Mouse (Mus musculus): ENCODE data around the gene Mvb12b. TPM values are rescaled to one million over a fixed set of nuclear protein-coding genes. Genes with fewer than 3 reads are reported as not detected.

Gene Mvb12b
- total and polyA plus RNA-seq, 3 experiments = 22.8 to 23.3 TPM; not detected in 1

DNA sequence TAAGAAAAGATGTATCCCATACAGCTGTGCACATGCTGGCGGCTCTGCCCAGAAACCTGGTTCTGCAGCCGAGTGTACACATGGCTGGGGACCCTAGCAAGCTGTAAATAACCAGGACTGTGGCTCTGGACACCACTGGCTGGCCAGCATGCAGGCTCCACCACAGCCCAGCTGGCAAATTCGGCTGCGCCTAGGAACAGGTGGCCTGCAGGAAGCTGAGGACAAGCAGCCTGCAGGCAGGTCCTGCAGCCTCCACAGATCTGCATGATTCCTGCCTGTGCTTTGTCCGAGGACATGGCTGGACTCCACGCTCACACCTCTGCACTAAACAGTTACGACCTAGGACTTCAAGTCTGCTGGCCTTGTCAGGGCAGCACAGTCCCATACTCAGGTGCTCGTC, 172.8 kb downstream of the Mvb12b start:
- Histone ChIP-seq H3K79me2 (ENCODE audit: control insufficient read depth, insufficient read depth, low read length, poor library complexity) (no peaks in the 10 kb centered on the region), H3K4me3 (ENCODE audit: control insufficient read depth in 1 of 2, insufficient read depth in 1 of 2, low read depth in 2 of 2, low read length in 2 of 2) (no peak overlapping the region), H3K27ac (ENCODE audit: control insufficient read depth, low read depth, low read length) (no peak overlapping the region), H3K27me3 (ENCODE audit: control insufficient read depth in 1 of 2, insufficient read depth in 2 of 2, low read length in 2 of 2) (peaks cover 5 to 14% of the 10 kb centered on the region in 2 experiments), H3K36me3 (ENCODE audit: control insufficient read depth in 1 of 2, insufficient read depth in 2 of 2, low read length in 2 of 2) (peaks cover 0 to 5% of the 10 kb centered on the region in 2 experiments; a peak in 2 of 4 replicates), H3K4me1 (ENCODE audit: control insufficient read depth in 1 of 2, insufficient read depth in 2 of 2, low read length in 2 of 2) (no peaks in the 10 kb centered on the region; a peak in 2 of 4 replicates), H3K9me3 (replicated peaks; ENCODE audit: insufficient read depth, low read length) (no peaks in the 10 kb centered on the region), H3K9ac (ENCODE audit: control insufficient read depth, low read depth, low read length, poor library complexity, severe bottlenecking) (no peak overlapping the region)
- TF ChIP-seq UBTF (IDR thresholded peaks at IDR 0.05; ENCODE audit: borderline replicate concordance, insufficient read depth, low read depth, low read length) = no peak
- TF ChIP-seq MYB (IDR thresholded peaks at IDR 0.05; ENCODE audit: low read depth, low read length) = no peak
- TF ChIP-seq KAT2A (conservative IDR thresholded peaks at IDR 0.05; ENCODE audit: low read depth, low read length) = no peak
- no peak for TF ChIP-seq GATA1 (IDR thresholded peaks at IDR 0.05; ENCODE audit: low read depth, low read length)
- TF ChIP-seq ZNF384 (IDR thresholded peaks at IDR 0.05; ENCODE audit: low read depth, low read length) = no peak
- TF ChIP-seq E2F4 (IDR thresholded peaks at IDR 0.05; ENCODE audit: borderline replicate concordance, low read depth, low read length) = no peak
- no peak for TF ChIP-seq GABPA (IDR thresholded peaks at IDR 0.05; ENCODE audit: low read depth, low read length)
- no peak for TF ChIP-seq NELFE (IDR thresholded peaks at IDR 0.05; ENCODE audit: low read depth, low read length)
- DNase-seq (ENCODE audit: low read depth, low spot score) = no peak

DNA sequence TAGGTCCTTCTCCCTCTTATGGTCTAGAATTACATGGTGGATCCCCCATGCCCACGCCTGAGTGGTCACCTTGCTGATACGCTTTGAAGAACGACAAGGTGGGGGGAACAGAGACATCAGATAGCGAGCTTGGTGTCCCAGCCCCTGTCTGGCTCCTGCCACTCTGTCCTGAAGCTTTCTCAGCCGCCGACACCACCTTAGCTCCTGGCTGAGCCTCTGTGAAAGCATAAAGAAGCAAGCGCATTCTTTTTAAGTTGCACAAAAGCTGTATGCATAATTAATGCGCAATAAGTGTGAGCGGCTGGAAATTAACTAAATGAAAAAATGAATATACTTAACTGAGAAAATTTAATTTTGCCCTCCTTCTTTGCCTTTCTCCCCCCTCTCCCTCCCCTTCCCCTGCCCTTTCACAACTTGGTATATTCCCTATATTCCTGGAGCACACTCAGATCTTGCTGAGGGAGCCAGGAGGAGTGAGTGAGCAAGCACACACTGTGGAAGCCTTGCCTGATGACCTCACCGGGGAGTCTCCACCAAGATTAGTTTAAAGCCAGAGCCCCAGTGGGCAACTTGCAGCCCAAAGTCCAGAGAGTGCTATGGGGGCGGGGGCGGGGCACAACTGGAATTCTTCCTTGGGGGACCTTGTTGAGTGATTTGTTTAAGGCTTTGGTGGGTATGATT, 174.0 kb downstream of the Mvb12b start:
- H3K27ac ChIP-seq (ENCODE audit: control insufficient read depth, low read depth, low read length) = no peak overlapping the region
- H3K36me3 ChIP-seq (ENCODE audit: control insufficient read depth in 1 of 2, insufficient read depth in 2 of 2, low read length in 2 of 2) = peaks cover 0 to 5% of the 10 kb centered on the region in 2 experiments; a peak in 2 of 4 replicates
- no peak overlapping the region for H3K4me3 ChIP-seq (ENCODE audit: control insufficient read depth in 1 of 2, insufficient read depth in 1 of 2, low read depth in 2 of 2, low read length in 2 of 2)
- H3K9ac ChIP-seq (ENCODE audit: control insufficient read depth, low read depth, low read length, poor library complexity, severe bottlenecking) = no peak overlapping the region
- TF ChIP-seq TBP (IDR thresholded peaks at IDR 0.05; ENCODE audit: low read depth, low read length) (no peak), CTCF (IDR thresholded peaks at IDR 0.05 in 2 of 3, conservative IDR thresholded peaks at IDR 0.05 in 1 of 3; ENCODE audit: control insufficient read depth in 1 of 3, insufficient read depth in 1 of 3, low read depth in 2 of 3, low read length in 3 of 3, poor library complexity in 1 of 3, severe bottlenecking in 1 of 3) (no peak), MXI1 (IDR thresholded peaks at IDR 0.05; ENCODE audit: low read depth, low read length) (no peak), NELFE (IDR thresholded peaks at IDR 0.05; ENCODE audit: low read depth, low read length) (no peak), ZNF384 (IDR thresholded peaks at IDR 0.05; ENCODE audit: low read depth, low read length) (no peak), TAL1 (IDR thresholded peaks at IDR 0.05; ENCODE audit: low read length) (no peak), MAX (IDR thresholded peaks at IDR 0.05; ENCODE audit: low read length) (no peak), MEF2A (IDR thresholded peaks at IDR 0.05; ENCODE audit: extremely low read depth, insufficient replicate concordance, low read depth, low read length, poor library complexity, severe bottlenecking) (no peak), BHLHE40 (IDR thresholded peaks at IDR 0.05; ENCODE audit: borderline replicate concordance, low read depth, low read length) (no peak), GATA1 (IDR thresholded peaks at IDR 0.05; ENCODE audit: low read depth, low read length) (no peak), RAD21 (IDR thresholded peaks at IDR 0.05; ENCODE audit: low read depth, low read length) (no peak), TCF12 (IDR thresholded peaks at IDR 0.05; ENCODE audit: low read depth, low read length) (no peak)
- peaks cover 9 to 18% of the 10 kb centered on the region in 2 experiments for H3K27me3 ChIP-seq (ENCODE audit: control insufficient read depth in 1 of 2, insufficient read depth in 2 of 2, low read length in 2 of 2)
- H3K9me3 ChIP-seq (replicated peaks; ENCODE audit: insufficient read depth, low read length) = no peaks in the 10 kb centered on the region
- DNase-seq (ENCODE audit: low read depth, low spot score) = no peak
- no peaks in the 10 kb centered on the region for H3K79me2 ChIP-seq (ENCODE audit: control insufficient read depth, insufficient read depth, low read length, poor library complexity)
- no peaks in the 10 kb centered on the region; a peak in 2 of 4 replicates for H3K4me1 ChIP-seq (ENCODE audit: control insufficient read depth in 1 of 2, insufficient read depth in 2 of 2, low read length in 2 of 2)

All from MEL (cell line).